Mouse (Mus musculus): ENCODE measurements at regions not wholly inside any gene's neighbourhood (a gene's known extent, or its start where the extent isn't known, plus 50 kb on each side); places are given as distances from the start of the nearest gene placed in this dataset.

DNA sequence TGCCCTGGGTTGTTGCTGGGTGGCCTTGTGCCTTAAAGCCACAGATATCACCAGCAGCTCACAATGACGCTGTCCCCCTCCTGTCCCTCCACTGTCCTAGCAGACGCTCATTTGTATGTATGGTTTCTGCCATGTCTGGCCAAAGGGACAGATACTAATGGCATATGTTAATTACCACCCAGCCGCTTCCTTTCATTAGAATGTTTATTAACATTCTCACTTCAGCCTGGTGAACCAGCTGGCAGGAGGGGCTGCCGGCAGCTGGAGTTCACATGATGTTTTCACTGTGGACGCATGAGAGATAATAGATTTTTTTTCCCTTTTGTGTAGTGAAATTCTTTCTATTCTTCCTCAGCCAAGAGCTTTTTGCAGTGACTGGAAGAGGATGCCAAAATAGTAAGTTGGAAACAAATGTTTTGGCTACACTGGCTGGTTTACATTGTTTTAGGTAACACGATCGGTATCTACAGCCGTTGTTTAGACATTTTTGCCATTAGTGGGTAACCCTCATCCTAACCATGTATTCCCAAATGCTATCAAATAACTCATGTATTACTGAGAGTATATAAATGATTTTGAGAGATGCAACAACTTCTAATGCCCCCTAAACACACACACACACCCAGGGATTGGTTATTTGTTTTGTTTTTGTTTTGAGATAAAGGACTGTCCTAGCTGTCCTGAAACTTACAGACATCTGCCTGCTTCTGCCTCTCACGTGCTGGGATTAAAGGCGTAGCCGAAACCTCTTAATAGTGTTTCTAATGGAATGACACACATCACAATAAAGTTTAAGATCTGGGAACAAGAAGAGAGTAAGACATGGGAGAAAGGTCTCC, 83.0 kb upstream of the Tsc22d1 start:
- Histone ChIP-seq H3K27ac (ENCODE audit: low read depth, low read length) (no peak overlapping the region), H3K36me3 (ENCODE audit: control insufficient read depth, insufficient read depth, low read length) (no peaks in the 10 kb centered on the region), H3K9ac (ENCODE audit: low read depth, low read length) (no peak overlapping the region), H3K9me3 (ENCODE audit: control insufficient read depth, low read length) (no peaks in the 10 kb centered on the region; the same call in 1 of the 2 replicates), H3K4me2 (ENCODE audit: low read length) (peak overlapping the region; percentile 34), H3K4me1 (ENCODE audit: control insufficient read depth, insufficient read depth, low read depth, low read length) (peaks cover 5% of the 10 kb centered on the region; the same call in 1 of the 2 replicates), H3K4me3 (ENCODE audit: low read length) (no peak overlapping the region), H3K27me3 (replicated peaks; ENCODE audit: control insufficient read depth, insufficient read depth, low read length) (no peaks in the 10 kb centered on the region)
- ATAC-seq, result peak; percentile 82
- WGBS, result 14% methylated on average over 11 of the region's 11 CpGs

- no peaks in the 10 kb centered on the region for H3K36me3 ChIP-seq (ENCODE audit: control insufficient read depth, insufficient read depth, low read length)
- peaks cover 5% of the 10 kb centered on the region; the same call in 1 of the 2 replicates for H3K4me1 ChIP-seq (ENCODE audit: control insufficient read depth, insufficient read depth, low read depth, low read length)
- no peak overlapping the region for H3K9ac ChIP-seq (ENCODE audit: low read depth, low read length)
- H3K4me3 ChIP-seq (ENCODE audit: low read length), result no peak overlapping the region
- H3K27ac ChIP-seq (ENCODE audit: low read depth, low read length), result no peak overlapping the region
- H3K27me3 ChIP-seq (replicated peaks; ENCODE audit: control insufficient read depth, insufficient read depth, low read length), result no peaks in the 10 kb centered on the region
- 46% methylated on average over 10 of the region's 10 CpGs for WGBS
- 0 out of 2 replicates have a peak, but pooled peaks have one; percentile 19 for ATAC-seq
- no peak overlapping the region for H3K4me2 ChIP-seq (ENCODE audit: low read length)
- no peaks in the 10 kb centered on the region; the same call in 1 of the 2 replicates for H3K9me3 ChIP-seq (ENCODE audit: control insufficient read depth, low read length)
These were observed 82.4 kb upstream of the Tsc22d1 start for GRCm38 (mm10) chr14:76332336-76332703.

DNA sequence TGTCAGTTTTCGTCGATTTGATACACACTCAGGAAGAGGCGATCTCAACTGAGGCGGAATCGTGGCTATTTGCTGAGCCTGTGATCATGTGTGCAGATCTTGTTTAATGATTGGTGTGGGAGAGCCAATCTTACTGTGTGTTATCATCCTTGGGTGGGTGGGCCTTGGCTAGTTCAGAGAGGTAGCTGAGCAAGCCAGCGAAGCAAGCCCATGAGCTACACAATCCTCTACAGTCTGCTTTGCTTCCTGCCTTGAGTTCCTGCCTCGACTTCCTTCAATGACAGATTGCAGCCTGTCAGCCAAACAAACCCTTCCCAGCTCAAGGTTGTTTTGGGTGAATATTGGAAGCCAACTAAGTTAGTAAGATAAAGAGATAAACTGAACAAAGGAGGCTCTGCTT, 74.0 kb upstream of the Tsc22d1 start:
- no peak overlapping the region for H3K9ac ChIP-seq (ENCODE audit: low read depth, low read length)
- no peak for ATAC-seq
- no peaks in the 10 kb centered on the region for H3K4me1 ChIP-seq (ENCODE audit: control insufficient read depth, insufficient read depth, low read depth, low read length)
- H3K4me3 ChIP-seq (ENCODE audit: low read length), result no peak overlapping the region
- H3K4me2 ChIP-seq (ENCODE audit: low read length), result no peak overlapping the region
- H3K27me3 ChIP-seq (replicated peaks; ENCODE audit: control insufficient read depth, insufficient read depth, low read length), result no peaks in the 10 kb centered on the region
- no peaks in the 10 kb centered on the region for H3K9me3 ChIP-seq (ENCODE audit: control insufficient read depth, low read length)
- 94% methylated on average over 7 of the region's 7 CpGs for WGBS
- H3K36me3 ChIP-seq (ENCODE audit: control insufficient read depth, insufficient read depth, low read length), result no peaks in the 10 kb centered on the region
- H3K27ac ChIP-seq (ENCODE audit: low read depth, low read length), result no peak overlapping the region

DNA sequence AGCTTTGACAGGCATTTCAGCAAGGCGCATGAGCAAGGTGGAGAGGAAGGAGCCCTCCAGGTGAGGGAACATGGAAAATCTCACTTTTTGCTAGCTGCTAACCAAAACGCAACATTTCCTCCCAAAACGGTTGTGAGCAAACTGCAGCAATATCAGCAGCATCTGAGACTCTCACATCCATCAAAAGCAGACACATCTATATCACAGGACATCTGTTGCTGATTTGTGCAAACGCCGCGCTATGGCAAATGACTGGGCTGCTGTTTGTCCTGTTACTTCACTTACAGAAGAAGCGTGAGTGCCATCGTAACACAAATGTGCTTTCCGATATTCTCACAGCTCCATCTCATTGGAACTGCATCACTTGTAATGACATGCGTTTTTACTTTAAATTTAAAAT, 73.5 kb upstream of the Tsc22d1 start:
- Histone ChIP-seq H3K27ac (ENCODE audit: low read depth, low read length) (no peak overlapping the region), H3K27me3 (replicated peaks; ENCODE audit: control insufficient read depth, insufficient read depth, low read length) (no peaks in the 10 kb centered on the region), H3K4me2 (ENCODE audit: low read length) (no peak overlapping the region), H3K36me3 (ENCODE audit: control insufficient read depth, insufficient read depth, low read length) (no peaks in the 10 kb centered on the region), H3K9me3 (ENCODE audit: control insufficient read depth, low read length) (no peaks in the 10 kb centered on the region), H3K4me1 (ENCODE audit: control insufficient read depth, insufficient read depth, low read depth, low read length) (no peaks in the 10 kb centered on the region), H3K4me3 (ENCODE audit: low read length) (no peak overlapping the region), H3K9ac (ENCODE audit: low read depth, low read length) (no peak overlapping the region)
- 81% methylated on average over 10 of the region's 10 CpGs for WGBS
- ATAC-seq, result no peak

DNA sequence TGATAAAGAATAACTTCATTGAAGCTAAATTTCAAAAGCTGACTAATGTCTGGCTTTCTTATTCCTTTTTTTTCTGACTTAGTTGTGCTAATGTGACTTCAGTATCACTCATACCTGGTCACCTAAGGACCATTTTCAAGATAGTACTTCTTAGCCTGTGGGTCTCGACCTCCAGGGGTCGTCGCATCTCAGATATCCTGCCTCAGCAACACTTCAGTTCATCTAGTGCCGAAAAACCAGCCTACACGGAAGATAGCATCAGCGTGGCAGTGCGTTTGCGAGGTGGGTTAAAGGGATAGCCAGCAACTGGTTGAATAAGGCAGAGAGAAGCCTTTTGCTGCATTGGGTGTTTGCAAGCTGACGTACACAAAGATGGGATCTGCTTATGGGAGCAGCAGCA, 62.9 kb upstream of the Tsc22d1 start:
- 60% methylated on average over 9 of the region's 9 CpGs for WGBS
- no peak overlapping the region for H3K4me3 ChIP-seq (ENCODE audit: low read length)
- H3K9ac ChIP-seq (ENCODE audit: low read depth, low read length), result no peak overlapping the region
- H3K27me3 ChIP-seq (replicated peaks; ENCODE audit: control insufficient read depth, insufficient read depth, low read length), result no peaks in the 10 kb centered on the region
- no peaks in the 10 kb centered on the region for H3K36me3 ChIP-seq (ENCODE audit: control insufficient read depth, insufficient read depth, low read length)
- H3K4me2 ChIP-seq (ENCODE audit: low read length), result no peak overlapping the region
- no peak overlapping the region for H3K27ac ChIP-seq (ENCODE audit: low read depth, low read length)
- H3K4me1 ChIP-seq (ENCODE audit: control insufficient read depth, insufficient read depth, low read depth, low read length), result no peaks in the 10 kb centered on the region
- H3K9me3 ChIP-seq (ENCODE audit: control insufficient read depth, low read length), result no peaks in the 10 kb centered on the region
- no peak for ATAC-seq

DNA sequence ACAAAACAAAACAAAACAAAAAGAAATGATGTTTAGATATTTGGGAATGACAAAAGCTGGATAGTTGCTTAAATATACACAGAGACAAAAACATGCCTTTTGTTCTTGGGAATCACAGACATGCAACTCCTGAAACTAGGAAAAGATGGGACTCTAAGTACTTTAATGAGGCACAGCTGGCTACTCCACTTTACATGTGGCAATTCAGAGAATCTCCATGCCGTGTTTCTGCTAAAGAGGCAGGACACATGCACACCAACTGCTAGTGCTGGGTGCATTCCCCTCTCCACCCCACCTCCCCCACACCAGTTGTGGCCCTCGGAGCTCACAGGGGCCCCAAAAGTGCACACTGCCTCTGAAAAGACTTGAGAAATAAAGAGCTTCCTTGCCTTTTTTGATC, 58.6 kb upstream of the Tsc22d1 start:
- Histone ChIP-seq H3K9ac (ENCODE audit: low read depth, low read length) (no peak overlapping the region), H3K9me3 (ENCODE audit: control insufficient read depth, low read length) (peaks cover 3% of the 10 kb centered on the region; the same call in 1 of the 2 replicates), H3K4me1 (ENCODE audit: control insufficient read depth, insufficient read depth, low read depth, low read length) (no peaks in the 10 kb centered on the region), H3K4me3 (ENCODE audit: low read length) (no peak overlapping the region), H3K4me2 (ENCODE audit: low read length) (no peak overlapping the region), H3K27ac (ENCODE audit: low read depth, low read length) (no peak overlapping the region), H3K36me3 (ENCODE audit: control insufficient read depth, insufficient read depth, low read length) (no peaks in the 10 kb centered on the region), H3K27me3 (replicated peaks; ENCODE audit: control insufficient read depth, insufficient read depth, low read length) (no peaks in the 10 kb centered on the region)
- no peak for ATAC-seq
- WGBS, result 62% methylated on average over 2 of the region's 2 CpGs

DNA sequence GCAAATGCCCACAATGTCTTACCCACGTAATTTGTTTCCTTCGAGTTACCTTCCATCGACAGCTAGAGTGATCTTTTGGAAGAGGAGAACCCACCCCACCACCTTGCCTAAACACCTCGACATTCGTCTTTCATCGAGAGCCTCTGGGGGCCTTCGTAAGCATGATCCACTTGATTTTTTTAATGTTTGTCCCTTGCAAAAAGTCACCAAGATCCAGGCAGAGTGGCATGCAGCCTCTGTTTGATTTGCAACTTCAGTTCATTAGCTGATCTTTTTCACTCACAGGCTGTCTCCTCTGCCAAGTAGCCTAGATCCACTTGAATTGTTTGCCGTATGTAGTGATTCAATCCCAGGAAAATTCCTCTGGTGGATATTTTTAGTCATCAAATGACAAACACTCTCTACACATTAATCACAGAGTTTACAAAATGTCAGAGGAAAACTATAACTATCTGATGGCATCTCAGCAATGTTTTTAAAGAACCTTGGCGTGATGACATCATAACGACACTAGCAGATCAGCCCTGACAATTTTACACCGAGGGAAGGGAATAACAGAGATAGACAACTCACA, 54.8 kb upstream of the Tsc22d1 start:
- no peaks in the 10 kb centered on the region for H3K27me3 ChIP-seq (replicated peaks; ENCODE audit: control insufficient read depth, insufficient read depth, low read length)
- no peak overlapping the region for H3K4me2 ChIP-seq (ENCODE audit: low read length)
- H3K9ac ChIP-seq (ENCODE audit: low read depth, low read length), result no peak overlapping the region
- no peak overlapping the region for H3K4me3 ChIP-seq (ENCODE audit: low read length)
- H3K27ac ChIP-seq (ENCODE audit: low read depth, low read length), result no peak overlapping the region
- 88% methylated on average over 11 of the region's 11 CpGs for WGBS
- peaks cover 3% of the 10 kb centered on the region; the same call in 1 of the 2 replicates for H3K9me3 ChIP-seq (ENCODE audit: control insufficient read depth, low read length)
- H3K4me1 ChIP-seq (ENCODE audit: control insufficient read depth, insufficient read depth, low read depth, low read length), result no peaks in the 10 kb centered on the region
- no peak for ATAC-seq
- H3K36me3 ChIP-seq (ENCODE audit: control insufficient read depth, insufficient read depth, low read length), result no peaks in the 10 kb centered on the region

GRCm38 (mm10) chr14:76364034-76364433, 50.7 kb upstream of the Tsc22d1 start:
- whole genome bisulfite sequencing, result 79% methylated on average over 4 of the region's 4 CpGs
- no peak overlapping the region for H3K4me2 ChIP-seq (ENCODE audit: low read length)
- H3K4me1 ChIP-seq (ENCODE audit: control insufficient read depth, insufficient read depth, low read depth, low read length), result no peaks in the 10 kb centered on the region; the same call in 1 of the 2 replicates
- H3K4me3 ChIP-seq (ENCODE audit: low read length), result no peak overlapping the region
- ATAC-seq, result no peak
- H3K27ac ChIP-seq (ENCODE audit: low read depth, low read length), result no peak overlapping the region
- H3K9me3 ChIP-seq (ENCODE audit: control insufficient read depth, low read length), result 0 out of 2 replicates have a peak, but pooled peaks cover 3% of the 10 kb centered on the region
- no peaks in the 10 kb centered on the region for H3K36me3 ChIP-seq (ENCODE audit: control insufficient read depth, insufficient read depth, low read length)
- no peaks in the 10 kb centered on the region for H3K27me3 ChIP-seq (replicated peaks; ENCODE audit: control insufficient read depth, insufficient read depth, low read length)
- H3K9ac ChIP-seq (ENCODE audit: low read depth, low read length), result no peak overlapping the region

Data from hindbrain, embryonic 16.5 days (tissue).